18 mouse cellular contexts compared by ENCODE assay signal in the genomic region with DNA sequence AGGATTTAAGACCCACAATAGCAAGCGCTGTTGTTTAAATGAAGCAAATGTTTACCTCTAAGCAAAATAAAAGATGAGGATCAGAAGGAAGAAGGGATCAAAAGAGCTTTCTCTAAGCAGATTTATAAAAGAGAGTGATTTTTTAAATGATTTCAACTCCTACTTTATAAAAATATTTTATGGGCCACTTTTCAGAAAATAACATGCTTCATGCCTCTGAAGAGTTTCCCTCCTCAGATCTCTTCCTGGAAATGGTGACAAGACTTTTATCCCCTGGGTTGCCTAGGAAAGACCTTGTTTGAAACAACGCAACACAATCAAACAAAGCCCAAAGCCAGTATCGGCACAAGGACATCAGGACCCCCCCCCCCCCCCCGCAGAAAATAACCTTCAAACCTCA.
A peak's percentile ranks its signal among the peaks of the same experiment; 100 is the strongest.
DNase-seq lines count a peak whose midpoint lies in the region; ATAC-seq and TF ChIP-seq lines count a peak whose summit lies in the region.
"Had no signal": no experiment of that assay in that cellular context is flagged by ENCODE, and none has a peak within 500 bp of the region (broad histone marks: within the 10 kb centered on the region; RNA-seq: fewer than 3 reads in every experiment).

No protein-coding gene starts in this region.

- H3K36me3 ChIP-seq in midbrain, embryonic 11.5 days (ENCODE audit: control insufficient read depth, insufficient read depth, low read length) = no peaks in the 10 kb centered on the region
- H3K36me3 ChIP-seq in midbrain, embryonic 14.5 days (ENCODE audit: control insufficient read depth, insufficient read depth, low read length) = no peaks in the 10 kb centered on the region
- no peaks in the 10 kb centered on the region for H3K36me3 ChIP-seq in forebrain, embryonic 14.5 days (ENCODE audit: control insufficient read depth, insufficient read depth, low read length)
- H3K36me3 ChIP-seq in neural tube, embryonic 13.5 days = no peaks in the 10 kb centered on the region
- H3K36me3 ChIP-seq in intestine, postnatal 0 days (ENCODE audit: control insufficient read depth, insufficient read depth) = no peaks in the 10 kb centered on the region
- H3K36me3 ChIP-seq: heart, embryonic 12.5 days had no signal

- H3K9ac ChIP-seq in midbrain, embryonic 11.5 days (ENCODE audit: low read length) = no peak overlapping the region; the same call in 1 of the 2 replicates
- H3K9ac ChIP-seq in midbrain, embryonic 14.5 days (replicated peaks; ENCODE audit: low read length) = no peak overlapping the region
- H3K9ac ChIP-seq in forebrain, embryonic 14.5 days (ENCODE audit: low read length) = peak overlapping the region; percentile 37; the same call in 1 of the 2 replicates
- no peak overlapping the region for H3K9ac ChIP-seq in neural tube, embryonic 13.5 days
- H3K9ac ChIP-seq in intestine, postnatal 0 days (ENCODE audit: low read depth, low read length) = no peak overlapping the region
- H3K9ac ChIP-seq: heart, embryonic 12.5 days had no signal

- no peaks in the 10 kb centered on the region for H3K27me3 ChIP-seq in midbrain, embryonic 11.5 days (ENCODE audit: control insufficient read depth, insufficient read depth, low read length)
- H3K27me3 ChIP-seq in midbrain, embryonic 14.5 days (ENCODE audit: control insufficient read depth, insufficient read depth, low read length) = no peaks in the 10 kb centered on the region
- H3K27me3 ChIP-seq in forebrain, embryonic 14.5 days (replicated peaks; ENCODE audit: control insufficient read depth, insufficient read depth, low read length) = no peaks in the 10 kb centered on the region
- H3K27me3 ChIP-seq in neural tube, embryonic 13.5 days = no peaks in the 10 kb centered on the region
- H3K27me3 ChIP-seq in intestine, postnatal 0 days (replicated peaks; ENCODE audit: control insufficient read depth, insufficient read depth, low read length) = no peaks in the 10 kb centered on the region
- H3K27me3 ChIP-seq: heart, embryonic 12.5 days; megakaryocyte, embryonic 14.5 days had no signal

- TF ChIP-seq CTCF in intestine, postnatal 0 days (IDR thresholded peaks at IDR 0.05; ENCODE audit: low read depth) = no peak

- 5% methylated on average over 4 of the region's 4 CpGs for WGBS in midbrain, embryonic 11.5 days
- WGBS in midbrain, embryonic 14.5 days = 2% methylated on average over 4 of the region's 4 CpGs
- 2% methylated on average over 4 of the region's 4 CpGs for WGBS in forebrain, embryonic 14.5 days
- 4% methylated on average over 4 of the region's 4 CpGs for WGBS in neural tube, embryonic 13.5 days
- WGBS in intestine, postnatal 0 days = 41% methylated on average over 4 of the region's 4 CpGs

- no peaks in the 10 kb centered on the region for H3K9me3 ChIP-seq in midbrain, embryonic 11.5 days (ENCODE audit: control insufficient read depth, low read length)
- no peaks in the 10 kb centered on the region for H3K9me3 ChIP-seq in midbrain, embryonic 14.5 days (ENCODE audit: control insufficient read depth, low read length)
- no peaks in the 10 kb centered on the region for H3K9me3 ChIP-seq in forebrain, embryonic 14.5 days (replicated peaks; ENCODE audit: control insufficient read depth, low read length)
- no peaks in the 10 kb centered on the region for H3K9me3 ChIP-seq in neural tube, embryonic 13.5 days
- H3K9me3 ChIP-seq in intestine, postnatal 0 days (ENCODE audit: control insufficient read depth) = no peaks in the 10 kb centered on the region
- H3K9me3 ChIP-seq: heart, embryonic 12.5 days had no signal

- peaks cover 29% of the 10 kb centered on the region for H3K4me1 ChIP-seq in midbrain, embryonic 11.5 days (ENCODE audit: control insufficient read depth, insufficient read depth, low read length)
- peaks cover 25% of the 10 kb centered on the region for H3K4me1 ChIP-seq in midbrain, embryonic 14.5 days (ENCODE audit: control insufficient read depth, insufficient read depth, low read length)
- peaks cover 37% of the 10 kb centered on the region for H3K4me1 ChIP-seq in forebrain, embryonic 14.5 days (ENCODE audit: control insufficient read depth, insufficient read depth, low read length)
- H3K4me1 ChIP-seq in neural tube, embryonic 13.5 days (replicated peaks) = peaks cover 39% of the 10 kb centered on the region
- H3K4me1 ChIP-seq in intestine, postnatal 0 days (replicated peaks; ENCODE audit: control insufficient read depth, insufficient read depth, low read length) = peaks cover 6% of the 10 kb centered on the region; the same call in 1 of the 2 replicates
- H3K4me1 ChIP-seq: heart, embryonic 12.5 days; megakaryocyte, embryonic 14.5 days had no signal

- H3K4me3 ChIP-seq in midbrain, embryonic 11.5 days (ENCODE audit: low read depth, low read length) = no peak overlapping the region
- no peak overlapping the region for H3K4me3 ChIP-seq in midbrain, embryonic 14.5 days (replicated peaks; ENCODE audit: low read depth, low read length)
- no peak overlapping the region for H3K4me3 ChIP-seq in forebrain, embryonic 14.5 days (ENCODE audit: low read depth, low read length)
- H3K4me3 ChIP-seq in neural tube, embryonic 13.5 days = no peak overlapping the region
- H3K4me3 ChIP-seq in intestine, postnatal 0 days (ENCODE audit: low read depth, low read length) = no peak overlapping the region
- H3K4me3 ChIP-seq: heart, embryonic 12.5 days; megakaryocyte, embryonic 14.5 days had no signal

- DNase-seq in embryo, embryonic 10.5 days (ENCODE audit: low spot score) = peak; percentile 50
- no peak for DNase-seq in embryo, embryonic 10 days (ENCODE audit: low spot score)
- DNase-seq in midbrain, embryonic 11.5 days (ENCODE audit: low spot score, missing footprints) = peak; percentile 91
- no peak for DNase-seq in midbrain, embryonic 14.5 days
- no peak for DNase-seq in forebrain, embryonic 14.5 days (ENCODE audit: low spot score)
- DNase-seq: adrenal gland, adult 2 months; heart, postnatal 14 days; kidney, adult 8-10 months; kidney, postnatal 25 days; lung, adult 18-20 months; right cerebral cortex, postnatal 25 days; thymus, adult 18-20 months had no signal

- no peak for ATAC-seq in midbrain, embryonic 11.5 days (ENCODE audit: low FRiP score)
- ATAC-seq in midbrain, embryonic 14.5 days (ENCODE audit: low FRiP score, low TSS enrichment) = no peak
- ATAC-seq in forebrain, embryonic 14.5 days = no peak
- ATAC-seq in neural tube, embryonic 13.5 days (ENCODE audit: low read depth) = no peak
- no peak for ATAC-seq in intestine, postnatal 0 days
- no peak for ATAC-seq in frontal cortex, adult (ENCODE audit: low TSS enrichment)

- peak overlapping the region; percentile 44; the same call in 1 of the 2 replicates for H3K27ac ChIP-seq in midbrain, embryonic 11.5 days (ENCODE audit: low read depth, low read length)
- no peak overlapping the region for H3K27ac ChIP-seq in midbrain, embryonic 14.5 days (replicated peaks; ENCODE audit: low read depth, low read length)
- peak overlapping the region; percentile 78; the same call in 1 of the 2 replicates for H3K27ac ChIP-seq in forebrain, embryonic 14.5 days (ENCODE audit: low read depth, low read length)
- peak overlapping the region; percentile 74 for H3K27ac ChIP-seq in neural tube, embryonic 13.5 days (replicated peaks)
- no peak overlapping the region for H3K27ac ChIP-seq in intestine, postnatal 0 days (ENCODE audit: low read depth, low read length)

- H3K4me2 ChIP-seq in midbrain, embryonic 11.5 days = peak overlapping the region; percentile 10; the same call in 1 of the 2 replicates
- no peak overlapping the region for H3K4me2 ChIP-seq in midbrain, embryonic 14.5 days (ENCODE audit: low read length)
- peak overlapping the region; percentile 21; the same call in 1 of the 2 replicates for H3K4me2 ChIP-seq in forebrain, embryonic 14.5 days (ENCODE audit: low read length)
- H3K4me2 ChIP-seq in neural tube, embryonic 13.5 days = 0 out of 2 replicates have a peak overlapping the region, but pooled peaks have one; percentile 13
- no peak overlapping the region for H3K4me2 ChIP-seq in intestine, postnatal 0 days (replicated peaks; ENCODE audit: low read depth)
- H3K4me2 ChIP-seq: heart, embryonic 12.5 days; liver, embryonic 11.5 days had no signal

Comparison
In these comparisons a context has a peak if more than half of its experiments do, and no peak if none do; other contexts are left out.
1. DNase-seq: peak in embryo, embryonic 10.5 days (single experiment) and midbrain, embryonic 11.5 days (single experiment); none in embryo, embryonic 10 days (single experiment), midbrain, embryonic 14.5 days (single experiment) and forebrain, embryonic 14.5 days (single experiment).
2. H3K27ac ChIP-seq: peak in midbrain, embryonic 11.5 days (single experiment), forebrain, embryonic 14.5 days (single experiment) and neural tube, embryonic 13.5 days (single experiment); none in midbrain, embryonic 14.5 days (single experiment) and intestine, postnatal 0 days (single experiment).
3. H3K4me2 ChIP-seq: peak in midbrain, embryonic 11.5 days (single experiment), forebrain, embryonic 14.5 days (single experiment) and neural tube, embryonic 13.5 days (single experiment); none in midbrain, embryonic 14.5 days (single experiment) and intestine, postnatal 0 days (single experiment).